In the genomic region with DNA sequence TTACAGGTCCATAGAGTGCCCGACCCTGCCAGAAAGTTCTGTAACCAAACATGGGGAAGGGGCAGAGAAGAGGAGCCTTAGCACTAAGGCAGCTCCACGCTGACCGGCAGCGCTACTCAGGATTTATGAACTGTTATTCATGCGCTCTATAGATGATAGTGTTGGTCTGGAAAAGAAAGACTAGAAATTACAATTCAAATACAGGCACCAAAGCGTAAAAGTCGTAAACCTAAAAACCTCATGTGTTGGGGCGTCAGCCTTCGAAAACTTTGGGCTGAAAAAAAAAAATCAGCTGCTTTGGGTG, we compare ENCODE assay signal across 7 mouse cellular contexts. TPM values are rescaled to one million over a fixed set of nuclear protein-coding genes. Genes with fewer than 3 reads are reported as not detected.
DNase-seq lines count a peak whose midpoint lies in the region; ATAC-seq and TF ChIP-seq lines count a peak whose summit lies in the region.

No protein-coding gene starts in this region.

- no peak for TF ChIP-seq CTCF in lung, postnatal 0 days (IDR thresholded peaks at IDR 0.05)

- H3K4me1 ChIP-seq in lung, postnatal 0 days (ENCODE audit: insufficient read depth, low read depth, low read length): no peaks in the 10 kb centered on the region
- H3K4me1 ChIP-seq in forebrain, embryonic 10.5 days: peaks cover 44% of the 10 kb centered on the region
- H3K4me1 ChIP-seq in liver, embryonic 12.5 days: peaks cover 55% of the 10 kb centered on the region
- peaks cover 15% of the 10 kb centered on the region for H3K4me1 ChIP-seq in stomach, embryonic 16.5 days (ENCODE audit: control insufficient read depth, insufficient read depth, low read length)

- no peak for TF ChIP-seq EP300 in lung, postnatal 0 days (IDR thresholded peaks at IDR 0.05)

- H3K9me3 ChIP-seq in lung, postnatal 0 days (ENCODE audit: low read length): no peaks in the 10 kb centered on the region
- H3K9me3 ChIP-seq in forebrain, embryonic 10.5 days: no peaks in the 10 kb centered on the region
- no peaks in the 10 kb centered on the region for H3K9me3 ChIP-seq in liver, embryonic 12.5 days (replicated peaks)
- H3K9me3 ChIP-seq in stomach, embryonic 16.5 days (replicated peaks; ENCODE audit: control insufficient read depth, low read length): no peaks in the 10 kb centered on the region

- DNase-seq in lung, postnatal 0 days (ENCODE audit: low spot score): no peak
- no peak for DNase-seq in lung, postnatal 25 days (ENCODE audit: low spot score)
- no peak for DNase-seq in forebrain, embryonic 10.5 days (ENCODE audit: extremely low spot score, low spot score)
- no peak for DNase-seq in thymus, postnatal 25 days
- DNase-seq in spleen, postnatal 4 days (ENCODE audit: low spot score in 2 of 2): no peak

- peak overlapping the region; percentile 65 for H3K9ac ChIP-seq in lung, postnatal 0 days (replicated peaks; ENCODE audit: low read depth)
- peak overlapping the region; percentile 99 for H3K9ac ChIP-seq in liver, embryonic 12.5 days
- peak overlapping the region; percentile 91 for H3K9ac ChIP-seq in stomach, embryonic 16.5 days (ENCODE audit: low read length)

- peak overlapping the region; percentile 84 for H3K4me3 ChIP-seq in lung, postnatal 0 days (ENCODE audit: low read depth, low read length)
- H3K4me3 ChIP-seq in forebrain, embryonic 10.5 days: peak overlapping the region; percentile 91
- peak overlapping the region; percentile 96 for H3K4me3 ChIP-seq in liver, embryonic 12.5 days
- peak overlapping the region; percentile 70 for H3K4me3 ChIP-seq in stomach, embryonic 16.5 days (replicated peaks; ENCODE audit: low read length)

- no peak for ATAC-seq in lung, postnatal 0 days
- 0 out of 2 replicates have a peak, but pooled peaks have one; percentile 3 for ATAC-seq in liver, embryonic 12.5 days
- ATAC-seq in stomach, embryonic 16.5 days (ENCODE audit: insufficient read depth, low FRiP score): no peak

- H3K36me3 ChIP-seq in lung, postnatal 0 days (ENCODE audit: insufficient read depth, low read length): no peaks in the 10 kb centered on the region
- peaks cover 30% of the 10 kb centered on the region for H3K36me3 ChIP-seq in forebrain, embryonic 10.5 days (replicated peaks)
- peaks cover 26% of the 10 kb centered on the region for H3K36me3 ChIP-seq in liver, embryonic 12.5 days
- peaks cover under 1% of the 10 kb centered on the region; the same call in 1 of the 2 replicates for H3K36me3 ChIP-seq in stomach, embryonic 16.5 days (ENCODE audit: control insufficient read depth, insufficient read depth, low read length)

- H3K27ac ChIP-seq in lung, postnatal 0 days (ENCODE audit: low read length): peak overlapping the region; percentile 89
- H3K27ac ChIP-seq in forebrain, embryonic 10.5 days: peak overlapping the region; percentile 100
- peak overlapping the region; percentile 98 for H3K27ac ChIP-seq in liver, embryonic 12.5 days
- H3K27ac ChIP-seq in stomach, embryonic 16.5 days (ENCODE audit: low read length): peak overlapping the region; percentile 91

- H3K4me2 ChIP-seq in lung, postnatal 0 days (replicated peaks; ENCODE audit: low read depth, low read length): peak overlapping the region; percentile 86
- peak overlapping the region; percentile 88 for H3K4me2 ChIP-seq in liver, embryonic 12.5 days
- H3K4me2 ChIP-seq in stomach, embryonic 16.5 days (ENCODE audit: low read depth, low read length): peak overlapping the region; percentile 93

- 3% methylated on average over 9 of the region's 9 CpGs for WGBS in lung, postnatal 0 days
- 13% methylated on average over 9 of the region's 9 CpGs for WGBS in forebrain, embryonic 10.5 days
- WGBS in liver, embryonic 12.5 days (ENCODE audit: insufficient replicate concordance): 4% methylated on average over 9 of the region's 9 CpGs
- 4% methylated on average over 9 of the region's 9 CpGs for WGBS in stomach, embryonic 16.5 days

- H3K27me3 ChIP-seq in lung, postnatal 0 days (replicated peaks; ENCODE audit: insufficient read depth, low read length): no peaks in the 10 kb centered on the region
- no peaks in the 10 kb centered on the region for H3K27me3 ChIP-seq in forebrain, embryonic 10.5 days (ENCODE audit: poor library complexity, severe bottlenecking)
- no peaks in the 10 kb centered on the region for H3K27me3 ChIP-seq in liver, embryonic 12.5 days (replicated peaks)
- no peaks in the 10 kb centered on the region for H3K27me3 ChIP-seq in stomach, embryonic 16.5 days (ENCODE audit: control insufficient read depth, insufficient read depth, low read length)

RNA-seq across cellular contexts. Expression of a gene that starts 0.8 kb away (rescaled TPM):
- polyA plus RNA-seq in lung, postnatal 0 days (2015; fragmentation: Nextera tagmentation; extraction: Ambion mirVana): 11.1 TPM in 2 replicates
- 209 and 217 TPM in 2 replicates for polyA plus RNA-seq in forebrain, embryonic 10.5 days (2016; fragmentation: Nextera tagmentation; extraction: Ambion mirVana)
- 162 and 164 TPM in 2 replicates for polyA plus RNA-seq in liver, embryonic 12.5 days (2016; fragmentation: Nextera tagmentation; extraction: Ambion mirVana)
- 73.2 and 77.4 TPM in 2 replicates for polyA plus RNA-seq in stomach, embryonic 16.5 days (2015; fragmentation: Nextera tagmentation; extraction: Ambion mirVana)

RNA-seq across cellular contexts. Expression of a gene that starts 40.8 kb away (rescaled TPM):
- polyA plus RNA-seq in lung, postnatal 0 days (2015; fragmentation: Nextera tagmentation; extraction: Ambion mirVana): 74.2 and 86.6 TPM in 2 replicates
- 195 and 211 TPM in 2 replicates for polyA plus RNA-seq in forebrain, embryonic 10.5 days (2016; fragmentation: Nextera tagmentation; extraction: Ambion mirVana)
- 178 and 181 TPM in 2 replicates for polyA plus RNA-seq in liver, embryonic 12.5 days (2016; fragmentation: Nextera tagmentation; extraction: Ambion mirVana)
- polyA plus RNA-seq in stomach, embryonic 16.5 days (2015; fragmentation: Nextera tagmentation; extraction: Ambion mirVana): 122 and 143 TPM in 2 replicates

RNA-seq across cellular contexts. Expression of a gene that starts 41.0 kb away (rescaled TPM):
- 5.9 and 8.9 TPM in 2 replicates for polyA plus RNA-seq in lung, postnatal 0 days (2015; fragmentation: Nextera tagmentation; extraction: Ambion mirVana)
- polyA plus RNA-seq in forebrain, embryonic 10.5 days (2016; fragmentation: Nextera tagmentation; extraction: Ambion mirVana): 17.4 and 19.3 TPM in 2 replicates
- 6.8 and 7.1 TPM in 2 replicates for polyA plus RNA-seq in liver, embryonic 12.5 days (2016; fragmentation: Nextera tagmentation; extraction: Ambion mirVana)
- 12.7 and 13.7 TPM in 2 replicates for polyA plus RNA-seq in stomach, embryonic 16.5 days (2015; fragmentation: Nextera tagmentation; extraction: Ambion mirVana)
